Mouse (Mus musculus) bone marrow macrophage, adult 2 months (primary cell): Measurements from ENCODE around the gene Ctsr.

Experiments
- CTCF ChIP-seq: IDR thresholded peaks from 2 replicates; pipeline ENCODE4 v1.5.1; 2012; ENCODE audit warnings: low read depth, mild to moderate bottlenecking, low read length, moderate library complexity
- POLR2A ChIP-seq: IDR thresholded peaks from 2 replicates; pipeline ENCODE4 v1.6.1; 2012; ENCODE audit warnings: mild to moderate bottlenecking, low read depth, low read length, borderline replicate concordance

DNA sequence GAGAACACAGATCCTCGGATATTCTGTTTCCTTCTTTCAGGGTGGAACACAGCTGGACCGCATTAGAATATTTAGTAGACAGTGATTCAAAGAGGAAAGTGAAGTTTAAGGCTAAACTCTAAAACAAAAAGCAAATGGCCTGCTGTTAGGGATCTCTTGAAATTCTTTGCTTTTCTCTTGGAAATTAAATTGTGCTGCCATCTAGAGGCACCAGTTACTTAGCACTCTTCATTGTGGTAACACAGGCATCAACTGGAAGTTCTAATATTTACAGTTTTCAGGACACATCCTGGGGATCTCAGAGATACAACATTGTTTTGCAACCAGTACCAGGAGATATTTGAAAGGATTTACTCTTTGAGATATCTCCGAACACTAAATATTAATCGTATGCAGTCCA lies 566 bp upstream of the Ctsr start:
- TF ChIP-seq POLR2A, result no peak
- TF ChIP-seq CTCF, result no peak
